Mouse (Mus musculus) spleen, adult 10 weeks (tissue): Measurements from ENCODE around the gene Samd8. TPM values are rescaled to one million over a fixed set of nuclear protein-coding genes. Genes with fewer than 3 reads are reported as not detected.

Experiments
- polyA plus RNA-seq: library from polyadenylated mRNA; stranded (reverse); fragments of 350-450 nt; fragmentation: Illumina TruSeq; extraction: RNeasy Lipid Tissue Mini Kit (QIAGEN cat#74804); gene quantifications from one replicate; pipeline ENCODE4 v1.2.3, GENCODE M21; 2015; ENCODE audit warnings: low replicate concordance; ENCODE audit not compliant: insufficient read depth

The Samd8 gene
- 14.2 TPM for polyA plus RNA-seq

GRCm38 (mm10) chr14:21750008-21750880 is at the start of gene Samd8:
Gene Samd8, plus strand, starts transcription at chr14:21750531.

GRCm38 (mm10) chr14:21714486-21714885 is 35.8 kb upstream of the Samd8 start, which contains the start of gene Dupd1:
Gene Dupd1, minus strand, starts transcription at chr14:21714576.

GRCm38 (mm10) chr14:21750881-21751542 is 681 bp downstream of the Samd8 start, which contains the start of gene Dusp13:
Gene Dusp13, minus strand, starts transcription at chr14:21751181.

GRCm38 (mm10) chr14:21824938-21825337 is 74.6 kb downstream of the Samd8 start, which contains the start of gene Vdac2:
Gene Vdac2, plus strand, starts transcription at chr14:21825238.

Other genes starting within 250 kb of the Samd8 start
- gene Dupd1, start 36.0 kb upstream of the Samd8 start, polyA plus RNA-seq: not detected
- gene Dusp13, start 650 bp downstream of the Samd8 start, polyA plus RNA-seq: not detected
- gene Vdac2, start 74.7 kb downstream of the Samd8 start, polyA plus RNA-seq: 248 TPM
- gene Comtd1, start 98.4 kb downstream of the Samd8 start, polyA plus RNA-seq: 2.9 TPM
- 2.4 TPM for gene Zfp503, start 239.1 kb downstream of the Samd8 start, polyA plus RNA-seq